ENCODE assay signal across 8 mouse cellular contexts in the genomic region with DNA sequence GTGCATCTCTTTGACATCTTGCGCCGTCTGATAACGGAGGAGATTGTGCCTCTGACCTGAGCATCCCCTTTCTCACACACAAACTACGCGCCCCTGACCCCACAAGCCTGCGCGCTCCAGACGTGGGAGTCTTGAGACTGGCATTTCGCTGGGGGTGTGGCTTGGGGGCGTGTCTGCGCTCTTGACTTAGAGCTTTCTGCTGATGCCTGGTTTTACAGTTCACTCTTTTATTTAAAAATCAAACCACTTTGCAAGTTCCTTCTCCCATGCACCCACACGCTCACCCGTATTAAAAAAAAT.
DNase-seq lines count a peak whose midpoint lies in the region; ATAC-seq and TF ChIP-seq lines count a peak whose summit lies in the region.
"Not testable (repeated sequence)": the region's sequence is repeated elsewhere in the genome, so short reads cannot be mapped to it uniquely, and the experiment has no call there.

No protein-coding gene starts in this region.

- not testable (repeated sequence) for TF ChIP-seq CTCF in heart, adult 2 months (IDR thresholded peaks at IDR 0.05)

- intact Hi-C loops in heart, adult 2 months (cut with DNase I); left cerebral cortex, postnatal 36 days (cut with DNase I): not testable (repeated sequence)

- H3K9ac ChIP-seq in embryonic facial prominence, embryonic 12.5 days: not testable (repeated sequence)
- H3K9ac ChIP-seq in heart, adult 2 months (ENCODE audit: low read depth, low read length): peak overlapping the region; percentile 30; the same call in 1 of the 2 replicates

- not testable (repeated sequence) for H3K36me3 ChIP-seq in embryonic facial prominence, embryonic 12.5 days; heart, adult 2 months (ENCODE audit: control insufficient read depth, insufficient read depth, low read length)

- peak overlapping the region; percentile 41 for H3K4me3 ChIP-seq in embryonic facial prominence, embryonic 12.5 days
- H3K4me3 ChIP-seq in heart, adult 2 months: peak overlapping the region; percentile 37; the same call in 1 of the 2 replicates

- ATAC-seq in embryonic facial prominence, embryonic 12.5 days (ENCODE audit: insufficient number of reproducible peaks, insufficient read depth, low FRiP score, low TSS enrichment): peak; percentile 83
- ATAC-seq in megakaryocyte progenitor cell, adult 5-6 weeks (replicated peaks; ENCODE audit: poor library complexity): peak; percentile 63

- H3K27ac ChIP-seq in embryonic facial prominence, embryonic 12.5 days; heart, adult 2 months: not testable (repeated sequence)

- DNase-seq in adrenal gland, adult 8-10 months: peak; percentile 53
- peak; percentile 66 to 67 for DNase-seq in heart, adult 2 months
- DNase-seq in kidney, adult 11 months: peak; percentile 87
- peak; percentile 56 to 63 for DNase-seq in left cerebral cortex, postnatal 36 days (ENCODE audit: low spot score in 2 of 2)
- peak; percentile 75 to 77 for DNase-seq in right cerebral cortex, postnatal 10 days (ENCODE audit: low spot score in 2 of 2)
- DNase-seq in urinary bladder, postnatal 36 days (ENCODE audit: low spot score in 2 of 2): peak; percentile 60 to 67

- not testable (repeated sequence) for TF ChIP-seq EP300 in heart, adult 2 months (IDR thresholded peaks at IDR 0.05; ENCODE audit: insufficient read depth, low read depth, low read length)

- not testable (repeated sequence) for H3K4me1 ChIP-seq in embryonic facial prominence, embryonic 12.5 days; heart, adult 2 months (ENCODE audit: control insufficient read depth, insufficient read depth, low read length)

- H3K9me3 ChIP-seq in embryonic facial prominence, embryonic 12.5 days: not testable (repeated sequence)

- WGBS in embryonic facial prominence, embryonic 12.5 days: 2% methylated on average over 13 of the region's 13 CpGs
- WGBS in heart, adult 2 months: under 1% methylated on average over 13 of the region's 13 CpGs

- peak overlapping the region; percentile 48 for H3K4me2 ChIP-seq in embryonic facial prominence, embryonic 12.5 days (replicated peaks)

- TF ChIP-seq POLR2A in heart, adult 2 months (IDR thresholded peaks at IDR 0.05; ENCODE audit: insufficient read depth, low read depth, low read length): not testable (repeated sequence)

- H3K79me2 ChIP-seq in heart, adult 2 months (replicated peaks; ENCODE audit: control insufficient read depth, insufficient read depth, low read length): not testable (repeated sequence)

- not testable (repeated sequence) for H3K27me3 ChIP-seq in embryonic facial prominence, embryonic 12.5 days; heart, adult 2 months (ENCODE audit: control insufficient read depth, insufficient read depth, low read length)
